Mouse (Mus musculus): ENCODE data around the gene BC035947. TPM values are rescaled to one million over a fixed set of nuclear protein-coding genes. Genes with fewer than 3 reads are reported as not detected.
"Not testable (repeated sequence)": the region's sequence is repeated elsewhere in the genome, so short reads cannot be mapped to it uniquely, and the experiment has no call there.

BC035947 gene
- total RNA-seq (2021): 1 to 10 TPM; 1.0 to 1.2 TPM
- long read RNA-seq: 0 reads

- DNase-seq (ENCODE audit: low spot score in 2 of 2): no peak
These were observed at the start of gene BC035947 for GRCm38 (mm10) chr1:78511621-78512160. Gene BC035947, minus strand, starts transcription at chr1:78512158.

- no peak for DNase-seq (ENCODE audit: low spot score in 2 of 2)
These were observed 42.2 kb upstream of the BC035947 start for GRCm38 (mm10) chr1:78554012-78554666.

- DNase-seq (ENCODE audit: low spot score in 2 of 2): no peak
These were observed 37.0 kb upstream of the BC035947 start for GRCm38 (mm10) chr1:78548961-78549360.

GRCm38 (mm10) chr1:78546258-78546657 lies 34.3 kb upstream of the BC035947 start:
- no peak for DNase-seq (ENCODE audit: low spot score in 2 of 2)

GRCm38 (mm10) chr1:78543631-78544030 lies 31.7 kb upstream of the BC035947 start:
- not testable (repeated sequence) for DNase-seq (ENCODE audit: low spot score in 2 of 2)

- DNase-seq (ENCODE audit: low spot score in 2 of 2): no peak
These were observed 27.2 kb upstream of the BC035947 start for GRCm38 (mm10) chr1:78539166-78539565.

GRCm38 (mm10) chr1:78538396-78538795 lies 26.4 kb upstream of the BC035947 start:
- DNase-seq (ENCODE audit: low spot score in 2 of 2): no peak

- DNase-seq (ENCODE audit: low spot score in 2 of 2): peak; percentile 79 to 83
These were observed 25.6 kb upstream of the BC035947 start for GRCm38 (mm10) chr1:78537494-78538010.

- DNase-seq (ENCODE audit: low spot score in 2 of 2): peak; percentile 61 to 90
These were observed 24.6 kb upstream of the BC035947 start for GRCm38 (mm10) chr1:78536310-78537164.

- DNase-seq (ENCODE audit: low spot score in 2 of 2): no peak
These were observed 22.6 kb upstream of the BC035947 start for GRCm38 (mm10) chr1:78534428-78535150.

GRCm38 (mm10) chr1:78532184-78532800 lies 20.3 kb upstream of the BC035947 start:
- peak in 1 of 2 experiments; percentile 40 for DNase-seq (ENCODE audit: low spot score in 2 of 2)

- peak in 1 of 2 experiments; percentile 75 for DNase-seq (ENCODE audit: low spot score in 2 of 2)
These were observed 18.7 kb upstream of the BC035947 start for GRCm38 (mm10) chr1:78530500-78531215.

GRCm38 (mm10) chr1:78529011-78529410 lies 17.1 kb upstream of the BC035947 start:
- DNase-seq (ENCODE audit: low spot score in 2 of 2): no peak

GRCm38 (mm10) chr1:78528356-78528755 lies 16.4 kb upstream of the BC035947 start:
- DNase-seq (ENCODE audit: low spot score in 2 of 2): no peak

- peak; percentile 52 to 86 for DNase-seq (ENCODE audit: low spot score in 2 of 2)
These were observed 13.4 kb upstream of the BC035947 start for GRCm38 (mm10) chr1:78525189-78525886.

GRCm38 (mm10) chr1:78518907-78519306 lies 6.9 kb upstream of the BC035947 start:
- DNase-seq (ENCODE audit: low spot score in 2 of 2): no peak

GRCm38 (mm10) chr1:78512756-78513155 lies 798 bp upstream of the BC035947 start:
- DNase-seq (ENCODE audit: low spot score in 2 of 2): no peak

- no peak for DNase-seq (ENCODE audit: low spot score in 2 of 2)
These were observed 1.1 kb downstream of the BC035947 start, which contains the start of gene Mogat1 for GRCm38 (mm10) chr1:78510862-78511261. Gene Mogat1, plus strand, starts transcription at chr1:78510991.

GRCm38 (mm10) chr1:78507137-78507536 lies 4.8 kb downstream of the BC035947 start:
- DNase-seq (ENCODE audit: low spot score in 2 of 2): no peak
